Mouse (Mus musculus): ENCODE measurements at regions not wholly inside any gene's neighbourhood (a gene's known extent, or its start where the extent isn't known, plus 50 kb on each side); places are given as distances from the start of the nearest gene placed in this dataset.

GRCm38 (mm10) chr11:86416471-86416870 is 59.1 kb upstream of the Med13 start:
- no peak for TF ChIP-seq CTCF (conservative IDR thresholded peaks at IDR 0.05; ENCODE audit: low read length)
- no peak for TF ChIP-seq NANOG (IDR thresholded peaks at IDR 0.05; ENCODE audit: borderline replicate concordance, low read length)
